Mouse (Mus musculus): ENCODE data around the gene Hmox2.

DNA sequence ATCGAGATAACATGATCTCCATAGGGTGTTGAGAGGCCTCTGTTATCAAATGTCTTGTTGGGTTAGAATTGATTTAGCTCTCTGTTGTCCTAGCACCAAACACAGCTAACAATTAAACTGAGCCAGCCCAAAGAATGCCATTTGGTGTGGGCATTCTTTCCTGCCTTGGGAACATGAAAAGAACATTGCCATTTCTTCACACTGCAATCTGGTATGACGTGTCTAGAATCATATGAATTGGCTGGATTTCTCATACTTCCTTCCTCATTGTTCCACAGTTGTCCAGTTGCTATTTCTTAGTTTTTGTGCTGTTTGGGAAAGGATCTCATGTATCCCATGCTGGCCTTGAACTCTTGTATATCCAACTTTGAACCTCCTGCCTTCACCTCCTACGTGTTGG is 27.9 kb downstream of the Hmox2 start:
- TF ChIP-seq CTCF (conservative IDR thresholded peaks at IDR 0.05; ENCODE audit: low read length), result no peak
- no peak for TF ChIP-seq NANOG (IDR thresholded peaks at IDR 0.05; ENCODE audit: borderline replicate concordance, low read length)
- no peak for TF ChIP-seq POU5F1 (IDR thresholded peaks at IDR 0.05; ENCODE audit: borderline replicate concordance, low read length)
